Mouse (Mus musculus) retina, adult 2 months (tissue): ENCODE data around the gene Anapc15.
"Not testable (repeated sequence)": the region's sequence is repeated elsewhere in the genome, so short reads cannot be mapped to it uniquely, and the experiment has no call there.

Experiments
- DNase-seq: peaks from one replicate; pipeline ENCODE4 v3.0.0-alpha.2; 2012; ENCODE audit warnings: low read depth, low spot score

Gene Anapc15

DNA sequence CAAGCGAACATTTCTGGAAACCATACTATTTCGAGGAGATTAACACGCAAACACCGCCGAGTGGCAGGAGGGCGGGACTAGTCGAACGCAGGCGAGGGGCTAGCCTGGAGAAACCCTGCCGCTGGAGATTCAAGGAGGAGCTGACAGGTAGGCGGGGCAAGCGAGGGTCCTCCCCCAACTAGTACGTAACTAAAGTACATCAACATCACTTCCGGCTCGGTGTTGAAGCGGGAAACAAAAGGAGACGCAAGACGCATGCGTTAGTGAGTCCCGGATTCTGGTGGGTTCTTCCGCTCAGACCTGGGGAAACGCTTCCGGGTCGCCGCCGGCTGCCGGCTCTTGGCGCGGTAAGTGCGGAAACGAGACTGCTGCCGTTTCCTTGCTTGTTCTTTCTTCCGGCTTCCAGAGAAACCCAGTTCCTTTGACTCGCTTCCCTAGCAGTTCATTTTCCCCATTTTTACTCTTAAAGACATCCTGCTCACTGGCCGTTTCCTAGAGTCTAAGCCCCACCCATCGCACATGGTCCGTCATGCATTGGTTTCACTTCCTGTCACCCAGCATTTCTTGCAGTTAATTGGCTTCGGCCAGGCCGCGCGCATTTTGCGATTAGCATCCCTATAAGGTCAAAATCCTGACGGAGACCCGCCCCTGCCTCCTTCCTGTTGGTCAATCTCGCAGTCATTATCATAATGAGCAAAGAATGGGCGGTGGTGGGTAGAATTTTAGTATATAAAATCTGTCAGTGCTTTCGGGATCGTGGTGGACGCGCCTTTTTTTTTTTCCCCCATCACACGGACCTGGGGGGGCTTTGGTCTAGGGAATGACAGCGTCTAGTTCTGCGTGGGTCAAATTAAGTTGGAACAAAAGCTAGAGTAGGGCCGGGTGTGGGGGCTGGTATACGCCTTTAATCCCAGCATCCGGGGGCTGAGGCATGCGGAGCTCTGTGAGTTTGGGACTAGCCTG lies 32.9 kb downstream of the Anapc15 start:
- DNase-seq, result peak; percentile 98

DNA sequence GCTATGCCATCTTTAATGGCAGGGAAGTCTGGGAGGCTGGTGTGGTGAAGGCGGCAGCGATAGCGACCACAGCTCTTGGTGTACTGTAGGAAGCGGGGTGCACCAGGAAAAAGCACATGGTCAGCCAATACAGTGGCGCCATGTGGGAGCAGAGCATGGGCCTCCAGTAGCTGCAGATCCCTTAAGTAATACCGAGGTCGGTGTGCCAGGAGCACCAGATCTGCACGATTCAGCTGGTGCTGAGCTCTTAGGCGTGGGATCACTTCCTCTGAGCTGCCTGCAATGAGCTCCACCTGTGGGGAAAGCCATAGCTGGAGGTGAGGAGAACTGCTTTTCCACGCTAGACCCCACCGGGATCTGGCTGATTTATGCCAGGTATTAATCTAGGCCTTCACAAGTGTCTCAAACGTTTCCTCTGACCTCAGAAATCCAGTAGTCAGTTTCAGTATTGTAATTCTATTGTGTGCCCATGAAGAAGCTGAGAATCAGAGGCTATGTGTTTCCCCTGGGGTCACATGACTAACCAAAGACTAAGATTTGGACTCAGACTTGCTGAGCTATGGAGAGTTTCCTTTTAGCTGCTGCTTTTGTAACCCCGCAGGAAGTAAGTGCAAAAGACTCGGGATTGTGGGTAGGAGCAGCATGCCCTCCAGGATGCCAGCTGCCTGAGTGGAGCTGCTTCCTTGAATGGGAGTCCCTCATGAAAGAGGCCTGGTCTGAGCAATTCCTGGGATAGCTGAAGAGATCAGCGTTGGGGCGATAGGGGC lies 37.0 kb downstream of the Anapc15 start:
- DNase-seq, result no peak

DNA sequence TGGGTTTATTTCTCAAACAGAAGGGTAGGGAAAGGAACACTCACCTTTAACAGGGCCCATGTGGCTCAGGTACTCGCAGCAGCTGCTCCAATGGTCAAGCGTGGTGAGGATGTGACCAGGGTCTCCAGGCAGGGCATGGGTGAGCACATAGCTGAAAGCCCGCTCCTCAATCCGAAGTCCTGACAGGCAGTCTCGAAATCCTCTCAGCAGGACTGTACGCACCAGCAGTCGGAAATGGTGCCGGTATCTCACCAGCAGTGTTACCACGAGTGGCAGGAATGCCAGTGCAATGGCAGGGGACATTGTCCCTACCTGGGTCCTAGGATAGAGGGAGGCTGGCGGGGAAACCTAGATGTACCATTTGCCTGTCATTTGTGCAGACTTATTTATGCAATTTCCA lies 38.5 kb downstream of the Anapc15 start:
- DNase-seq, result no peak

DNA sequence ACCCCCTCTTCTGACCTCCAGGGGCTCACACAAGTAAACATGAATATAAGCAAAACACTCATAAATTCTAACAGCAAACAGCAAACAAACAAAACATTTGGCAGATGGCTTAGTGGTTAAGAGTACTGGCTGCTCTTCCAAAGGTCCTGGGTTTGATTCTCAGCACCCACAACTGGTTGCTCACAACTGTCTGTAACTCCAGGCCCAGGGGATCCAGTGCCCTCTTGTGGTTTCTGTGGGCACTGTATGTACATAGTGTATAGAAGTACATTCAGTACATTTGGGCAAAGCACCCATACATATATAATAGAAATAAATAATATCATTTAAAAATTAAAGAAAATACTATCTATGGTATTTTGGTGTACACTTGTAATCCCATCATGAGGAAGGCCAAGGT lies 39.3 kb downstream of the Anapc15 start:
- DNase-seq, result no peak

DNA sequence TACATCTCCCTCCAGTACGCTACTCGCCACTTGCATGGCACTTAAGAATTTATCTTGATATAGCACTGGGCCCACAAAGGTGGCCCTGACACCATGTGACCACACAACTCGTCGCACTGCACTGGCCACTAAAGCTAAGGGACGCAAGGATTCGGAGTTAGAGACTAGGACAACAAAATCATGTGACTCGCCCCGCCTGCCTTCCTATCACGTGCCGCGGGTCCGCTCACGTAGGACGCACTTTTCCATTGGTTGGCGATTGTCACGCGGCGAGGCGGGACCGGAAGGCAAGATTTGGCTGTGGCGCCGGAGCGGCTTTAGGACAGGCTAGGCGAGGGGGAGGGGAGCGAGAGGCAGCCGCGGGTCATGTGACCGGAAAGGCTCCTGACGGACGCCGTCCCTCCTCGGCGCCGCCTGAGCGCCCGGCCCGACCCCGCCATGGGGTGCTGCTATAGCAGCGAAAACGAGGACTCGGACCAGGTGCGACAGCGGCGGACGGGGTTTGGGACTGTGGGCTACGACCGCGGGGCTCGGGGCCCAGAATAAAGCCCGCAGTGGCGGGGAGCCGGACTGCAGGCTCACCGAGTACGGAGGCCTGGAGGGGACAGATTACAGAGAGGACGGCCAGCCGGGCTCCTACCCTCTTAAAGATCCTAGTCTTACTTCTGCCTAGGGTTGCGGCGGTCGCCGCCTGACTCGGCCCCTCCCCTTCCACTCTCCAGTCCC lies 42.2 kb downstream of the Anapc15 start, which contains the start of gene Lamtor1:
Lamtor1 (plus strand) TSS at position 344 of the 726 bp plus-strand sequence.
- peak; percentile 97 for DNase-seq

DNA sequence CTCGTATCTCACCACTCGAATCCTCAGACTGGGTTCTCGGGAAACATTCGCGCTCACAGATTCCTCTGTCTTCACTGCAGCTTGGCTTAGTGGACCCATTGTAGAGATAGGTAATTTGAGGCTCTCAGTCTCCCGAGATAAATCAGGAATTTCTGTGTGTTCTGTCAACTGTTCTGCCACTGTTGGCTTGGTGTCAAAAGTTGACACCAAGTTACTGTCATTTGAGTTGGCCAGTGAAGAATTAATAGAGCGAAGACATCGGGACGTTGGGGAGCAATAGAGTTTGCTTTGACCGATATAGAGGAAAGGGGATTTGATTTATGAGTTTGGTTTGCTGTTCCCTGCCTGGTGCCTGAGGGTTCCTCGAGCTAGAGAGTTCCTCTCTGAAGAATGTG lies 42.8 kb downstream of the Anapc15 start, which contains the start of gene Tomt:
Tomt (minus strand) TSS at position 73 of the 395 bp plus-strand sequence.
- no peak for DNase-seq

DNA sequence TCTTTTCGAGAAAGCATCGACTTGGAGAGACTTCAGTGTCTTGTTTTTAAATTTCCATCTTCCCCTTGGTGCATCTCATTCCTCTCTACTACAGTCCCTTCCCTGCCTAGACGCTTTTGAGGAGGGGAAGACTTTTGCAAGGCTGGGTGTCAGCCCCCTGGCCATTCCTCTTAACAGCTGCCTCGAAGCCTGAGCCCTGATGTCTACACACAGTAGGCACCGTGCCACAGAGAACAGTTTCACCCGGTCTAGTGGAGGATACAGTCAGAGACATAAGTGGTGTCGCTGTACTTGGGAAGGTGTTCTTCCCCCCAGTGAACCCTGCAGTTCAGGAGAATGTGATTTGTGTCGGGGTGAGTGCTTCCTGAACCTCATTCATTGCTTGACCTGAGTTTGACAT lies 43.2 kb downstream of the Anapc15 start:
- DNase-seq, result no peak

DNA sequence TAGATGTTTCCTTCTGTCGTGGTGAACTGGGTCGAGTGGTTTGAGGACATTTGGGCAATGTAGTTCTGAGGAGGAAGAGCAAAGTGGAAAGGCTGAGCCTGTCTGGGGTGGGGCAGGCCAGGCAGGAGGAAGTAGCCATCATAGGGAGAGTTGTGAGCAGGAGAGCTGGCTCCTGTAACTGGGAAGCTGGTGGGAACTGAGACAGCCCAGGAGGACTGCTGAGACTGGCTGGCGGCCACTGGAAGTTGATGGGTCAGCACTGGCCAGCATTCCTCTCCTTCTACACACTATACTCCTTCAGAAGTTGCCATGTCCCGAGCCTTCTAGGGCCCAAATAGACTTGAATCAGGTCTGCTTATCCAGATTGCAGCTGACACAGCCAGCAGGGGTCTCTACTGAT lies 44.9 kb downstream of the Anapc15 start:
- no peak for DNase-seq

DNA sequence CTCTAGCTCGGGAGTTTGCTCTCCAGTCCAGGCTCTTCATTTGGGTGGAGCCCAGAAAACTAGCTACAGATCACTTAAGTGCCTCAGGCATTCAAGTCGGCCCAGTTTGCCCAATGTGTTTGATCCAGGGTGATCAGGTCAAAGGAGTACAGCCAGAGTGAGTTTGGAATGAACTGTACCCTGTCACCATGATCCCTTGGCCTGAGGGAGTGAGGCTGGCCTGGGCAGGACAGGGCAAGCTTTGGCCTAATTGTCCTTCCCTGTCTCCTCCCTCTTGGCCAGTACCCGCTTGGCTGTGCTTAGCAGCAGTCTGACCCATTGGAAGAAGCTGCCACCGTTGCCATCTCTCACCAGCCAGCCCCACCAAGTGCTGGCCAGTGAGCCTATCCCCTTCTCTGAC lies 46.6 kb downstream of the Anapc15 start:
- DNase-seq, result no peak

DNA sequence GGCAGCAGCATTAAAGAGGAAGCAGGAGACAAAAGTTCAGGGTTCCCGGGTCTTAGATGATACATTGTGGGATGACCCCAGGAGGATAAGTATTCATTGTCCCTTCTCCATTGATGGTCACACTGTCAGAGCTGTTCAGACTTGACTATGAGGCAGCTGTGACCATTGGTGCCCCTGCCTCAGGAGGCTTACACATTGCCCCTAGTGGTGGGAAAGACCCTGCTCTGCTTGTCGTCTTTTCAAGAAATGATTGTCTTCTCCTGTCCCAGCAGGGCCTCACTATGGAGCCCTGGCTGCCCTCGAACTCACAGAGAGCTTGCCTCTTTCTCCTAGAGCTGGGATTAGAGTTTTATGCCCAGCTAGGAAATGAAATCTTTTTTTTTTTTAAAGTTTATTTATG lies 48.5 kb downstream of the Anapc15 start:
- no peak for DNase-seq

DNA sequence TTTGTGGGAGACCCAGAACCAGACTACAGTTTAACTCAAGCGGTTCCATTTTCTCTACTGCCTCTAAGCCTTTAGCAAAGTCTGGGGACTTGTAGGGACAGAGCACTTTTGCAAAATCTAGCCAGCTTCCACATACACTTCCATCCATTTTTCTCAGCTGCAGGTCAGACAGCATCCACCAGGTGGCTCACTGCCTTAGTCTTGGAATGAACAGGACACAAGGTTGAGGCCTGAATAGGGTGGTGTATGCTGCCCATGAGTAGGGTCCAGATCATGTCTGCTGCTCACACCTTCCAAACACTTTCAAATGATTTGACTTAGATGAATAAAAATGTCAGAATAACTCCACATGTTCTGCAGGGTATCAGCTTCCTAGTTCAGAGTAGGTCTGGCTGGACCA lies 54.6 kb downstream of the Anapc15 start:
- DNase-seq, result no peak

DNA sequence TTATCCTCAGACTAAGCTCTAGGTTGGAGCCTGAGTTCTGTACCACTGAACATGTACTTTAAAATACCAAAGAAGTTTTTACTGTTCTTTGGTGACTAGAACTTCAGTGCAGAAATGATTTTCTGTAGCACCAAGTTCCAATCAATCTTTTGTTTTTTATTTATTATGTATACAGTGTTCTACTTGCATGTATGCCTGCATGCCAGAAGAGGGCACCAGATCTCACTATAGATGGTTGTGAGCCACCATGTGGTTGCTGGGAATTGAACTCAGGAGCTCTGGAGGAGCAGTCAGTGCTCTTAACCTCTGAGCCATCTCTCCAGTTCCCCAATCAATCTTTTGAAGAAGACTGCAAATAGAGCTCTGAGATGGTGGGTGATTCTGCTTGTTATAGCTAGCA lies 62.4 kb downstream of the Anapc15 start:
- DNase-seq, result not testable (repeated sequence)

DNA sequence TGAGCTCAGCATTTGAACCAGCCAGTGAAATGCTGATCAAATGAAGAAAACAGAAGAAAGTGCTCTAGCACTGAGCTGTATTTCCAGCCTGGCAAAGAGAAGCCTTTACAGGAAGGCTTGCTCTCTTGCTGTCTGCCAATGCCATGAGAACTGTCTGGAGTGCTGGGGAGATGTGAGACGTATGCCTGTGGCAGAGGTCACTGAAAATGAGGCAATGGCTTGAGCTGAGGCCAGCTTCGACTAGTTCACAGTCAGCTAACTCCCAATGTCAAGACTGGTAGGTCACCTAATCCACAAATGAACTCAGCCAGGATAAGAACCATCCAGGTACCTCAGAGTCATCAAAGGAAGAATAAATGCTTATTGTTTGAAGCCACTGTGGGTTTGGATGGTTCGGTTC lies 64.6 kb downstream of the Anapc15 start:
- DNase-seq, result no peak

DNA sequence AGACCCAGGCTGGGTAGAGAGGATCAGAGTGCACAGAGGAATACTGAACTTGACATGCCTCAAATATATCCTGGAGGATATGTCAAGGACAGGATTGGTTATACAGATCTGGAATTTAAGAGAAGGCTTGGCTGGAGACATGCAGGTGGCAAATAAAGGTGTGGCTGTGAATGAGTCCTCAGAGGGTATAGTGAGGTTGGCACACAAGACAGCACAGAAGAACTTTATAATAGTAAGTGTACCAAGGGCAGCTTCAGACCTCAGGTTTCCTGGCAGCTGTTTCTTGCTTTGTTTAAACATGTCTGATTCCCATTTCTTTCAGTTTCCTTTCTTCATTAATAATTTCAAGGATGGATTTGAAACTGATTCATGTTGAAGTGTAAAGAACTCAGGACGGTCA lies 69.0 kb downstream of the Anapc15 start:
- no peak for DNase-seq

DNA sequence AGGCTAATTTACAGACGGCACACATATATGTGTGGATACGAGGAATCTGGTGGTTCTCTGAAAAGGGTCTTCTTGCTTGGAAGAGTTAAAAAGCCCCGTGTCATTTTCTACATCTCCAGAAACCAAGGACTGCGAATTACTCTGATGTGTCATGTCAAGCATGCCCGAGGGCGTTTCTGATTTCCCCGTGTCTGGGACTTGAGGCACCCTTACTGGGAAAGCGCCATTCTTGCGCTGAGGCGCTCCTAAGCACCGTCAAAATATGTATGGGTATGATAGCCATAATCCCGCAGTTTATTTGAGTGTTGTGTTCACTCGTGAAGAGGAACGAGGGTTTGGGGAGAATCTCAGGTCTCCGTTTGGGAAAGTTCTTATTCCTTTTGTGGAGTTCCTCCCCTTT lies 69.8 kb downstream of the Anapc15 start:
- DNase-seq, result no peak

DNA sequence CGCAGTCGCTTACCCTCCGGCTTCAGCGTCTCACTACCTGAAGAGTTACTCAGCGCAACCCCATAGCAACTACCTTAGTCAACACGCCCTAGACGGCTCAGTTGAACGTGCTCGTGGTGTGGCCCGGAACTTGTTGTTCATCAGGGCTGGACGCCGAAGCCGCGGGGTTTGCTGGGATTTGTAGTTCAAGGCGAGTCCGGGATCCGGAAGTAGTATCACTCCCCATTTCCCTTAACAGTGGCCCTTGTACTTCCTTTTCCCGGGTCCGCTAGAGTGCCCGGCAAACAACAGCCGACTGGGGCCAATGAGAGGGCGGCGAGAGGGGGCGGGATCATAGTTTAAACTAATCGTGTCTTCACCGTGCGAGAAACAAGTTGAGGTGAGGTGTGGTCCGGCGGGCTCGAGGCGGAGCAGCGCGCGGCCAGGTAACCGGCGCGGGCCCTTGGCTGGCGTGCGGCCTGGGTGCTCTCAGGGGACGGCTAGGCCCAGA lies 70.3 kb downstream of the Anapc15 start, which contains the start of the genes Lrrc51 and Numa1:
Lrrc51 (minus strand) TSS at position 145 of the 490 bp plus-strand sequence.
Numa1 (plus strand) TSS at position 361 of the 490 bp plus-strand sequence.
- DNase-seq, result peak; percentile 85

DNA sequence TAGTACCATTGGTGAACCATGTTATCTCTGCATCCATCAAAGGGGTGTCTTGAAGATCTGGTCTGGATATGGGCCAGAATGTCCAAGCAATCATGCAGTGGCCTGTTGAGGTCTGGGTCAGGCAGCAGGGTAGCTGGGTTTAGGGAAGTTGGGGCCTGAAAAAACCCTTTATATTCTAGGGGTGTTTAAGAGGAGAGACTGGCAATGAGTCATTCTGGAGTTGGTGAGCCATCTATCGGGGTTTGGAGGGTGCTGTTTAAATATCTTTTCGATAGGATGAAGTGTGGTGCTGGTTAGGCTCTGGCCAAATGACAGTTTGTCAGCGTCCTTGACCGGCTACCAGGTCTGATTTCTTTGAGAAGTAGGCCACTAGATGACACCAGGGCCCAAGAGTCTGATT lies 72.4 kb downstream of the Anapc15 start:
- DNase-seq, result no peak

DNA sequence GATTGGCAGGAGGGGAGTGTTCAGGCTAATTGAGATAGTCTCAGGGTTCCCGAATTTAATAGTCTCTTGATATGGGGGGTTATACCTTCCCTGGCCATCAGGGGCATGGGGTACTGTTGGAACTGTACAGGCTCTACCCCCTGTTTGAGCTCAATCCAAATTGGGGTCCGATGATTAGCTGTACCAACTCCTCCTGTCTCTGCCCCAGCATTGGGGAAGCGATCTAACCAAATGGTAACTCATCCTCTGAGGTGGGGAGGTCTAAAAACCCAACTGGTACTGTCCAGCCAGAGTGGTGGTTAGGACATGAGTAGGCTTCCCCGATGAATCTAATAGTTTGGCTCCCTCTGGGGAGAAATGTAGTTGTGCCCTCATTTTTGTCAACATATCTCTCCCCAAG lies 73.5 kb downstream of the Anapc15 start:
- DNase-seq, result no peak

DNA sequence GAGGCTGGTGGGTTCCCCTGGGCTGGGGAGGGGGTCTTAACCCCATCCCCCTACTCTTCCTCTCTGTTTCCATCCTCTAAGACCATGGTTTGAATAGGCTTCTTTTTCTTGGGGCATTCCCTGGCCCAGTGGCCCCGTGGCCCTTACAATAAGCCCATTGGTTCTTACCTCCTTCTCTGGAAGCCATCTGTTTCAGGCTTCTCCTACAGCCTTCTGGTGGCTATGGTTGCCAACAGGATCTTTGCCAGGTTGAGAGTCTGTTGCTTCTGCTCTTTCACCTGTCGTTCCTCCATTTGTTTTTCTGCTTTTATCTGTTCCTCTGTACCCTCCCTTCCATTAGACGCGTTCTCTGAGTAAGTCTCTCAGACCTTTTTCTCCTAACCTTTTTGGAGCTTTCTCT lies 74.1 kb downstream of the Anapc15 start:
- DNase-seq, result no peak

DNA sequence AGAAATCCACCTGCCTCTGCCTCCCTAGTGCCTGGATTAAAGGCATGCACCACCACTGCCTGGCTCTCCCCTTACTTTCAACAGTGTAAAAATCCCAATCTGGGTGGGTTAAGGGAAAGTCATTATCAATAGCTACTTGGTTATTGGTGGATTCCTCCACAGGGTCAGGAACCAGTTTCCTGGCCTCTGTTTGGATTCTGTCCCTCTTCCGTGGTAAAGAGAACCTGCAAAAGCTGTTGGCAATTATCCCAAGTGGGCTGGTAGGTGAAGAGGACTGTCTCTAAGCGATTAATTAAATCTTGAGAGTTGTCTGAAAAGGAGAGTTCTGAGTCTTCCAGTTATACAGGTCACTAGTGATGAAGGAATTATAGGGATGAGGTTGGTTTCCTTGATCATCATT lies 74.8 kb downstream of the Anapc15 start:
- DNase-seq, result no peak

DNA sequence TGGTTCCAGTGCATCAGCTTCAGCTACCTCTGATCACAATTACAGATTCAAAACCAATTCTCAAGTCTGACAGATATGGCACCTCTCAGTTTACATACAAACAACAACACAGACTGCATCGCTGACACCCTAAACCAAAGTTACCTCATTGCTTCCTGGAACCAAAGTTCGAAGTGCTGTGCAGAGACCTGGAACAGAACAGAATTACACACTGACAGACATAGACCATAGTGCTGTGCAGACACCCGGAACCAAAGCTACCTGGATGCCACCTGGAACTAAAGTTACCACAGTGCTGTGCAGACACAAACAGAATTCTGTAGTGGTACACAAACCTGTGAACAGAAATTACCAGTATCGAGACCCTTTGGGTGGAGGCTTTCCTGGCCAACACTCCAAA lies 76.2 kb downstream of the Anapc15 start:
- DNase-seq, result no peak

DNA sequence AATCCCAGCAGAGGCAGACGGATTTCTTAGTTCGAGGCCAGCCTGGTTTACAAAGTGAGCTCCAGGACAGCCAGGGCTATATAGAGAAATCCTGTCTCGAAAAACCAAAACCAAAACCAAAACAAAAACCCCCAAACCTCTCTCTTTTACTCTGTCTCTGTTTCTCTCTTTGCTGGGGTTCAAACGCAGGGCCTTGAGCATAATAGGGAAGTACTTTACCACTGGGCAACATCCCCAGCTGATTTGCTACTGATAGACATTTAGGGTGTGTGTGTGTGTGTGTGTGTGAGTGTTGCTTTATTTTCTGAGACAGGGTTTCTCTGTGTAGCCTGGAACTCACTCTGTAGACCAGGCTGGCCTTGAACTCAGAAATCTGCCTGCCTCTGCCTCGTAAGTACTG lies 85.5 kb downstream of the Anapc15 start:
- not testable (repeated sequence) for DNase-seq
